ENCODE assay signal across 12 mouse cellular contexts in the genomic region with DNA sequence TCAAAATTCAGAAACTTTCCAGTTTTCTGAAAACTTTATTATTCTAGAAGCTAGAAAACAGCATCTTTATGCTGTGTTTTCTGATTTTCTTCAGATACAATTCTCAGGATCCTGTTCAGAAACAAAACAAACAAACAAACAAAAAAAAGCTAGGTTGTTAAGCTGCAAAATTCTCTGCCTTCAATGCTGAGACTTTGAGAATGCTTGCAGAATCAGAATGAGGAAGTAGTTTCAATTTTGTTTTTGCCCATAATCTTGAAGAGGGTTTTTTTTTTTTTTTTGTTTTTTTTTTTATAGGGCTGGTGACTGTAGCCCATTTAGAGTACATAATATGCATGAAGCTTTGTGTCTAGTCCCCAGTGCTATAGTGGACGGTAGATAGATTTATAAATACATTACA.
"Had no signal": no experiment of that assay in that cellular context is flagged by ENCODE, and none has a peak within 500 bp of the region (broad histone marks: within the 10 kb centered on the region; RNA-seq: fewer than 3 reads in every experiment).

No protein-coding gene starts in this region.

- H3K27ac ChIP-seq: limb, embryonic 13.5 days; midbrain, embryonic 15.5 days; neural tube, embryonic 12.5 days; stomach, embryonic 15.5 days had no signal

- H3K36me3 ChIP-seq: limb, embryonic 13.5 days; midbrain, embryonic 15.5 days; neural tube, embryonic 12.5 days; stomach, embryonic 15.5 days had no signal

- H3K4me3 ChIP-seq: limb, embryonic 13.5 days; megakaryocyte, embryonic 14.5 days; midbrain, embryonic 15.5 days; neural tube, embryonic 12.5 days; stomach, embryonic 15.5 days had no signal

- DNase-seq: kidney, postnatal 25 days; lung, embryonic 14.5 days; lung, postnatal 10 days; retina, postnatal 1 day; right cerebral cortex, postnatal 4 days; spleen, adult 18-20 months; thymus, postnatal 4 days had no signal
